Mouse (Mus musculus): ENCODE measurements around the gene 2610008E11Rik. TPM values are rescaled to one million over a fixed set of nuclear protein-coding genes. Genes with fewer than 3 reads are reported as not detected.
"Not testable (repeated sequence)": the region's sequence is repeated elsewhere in the genome, so short reads cannot be mapped to it uniquely, and the experiment has no call there.

2610008E11Rik gene
- total and polyA plus RNA-seq, 2 experiments: 0.75 to 13.8 TPM

DNA sequence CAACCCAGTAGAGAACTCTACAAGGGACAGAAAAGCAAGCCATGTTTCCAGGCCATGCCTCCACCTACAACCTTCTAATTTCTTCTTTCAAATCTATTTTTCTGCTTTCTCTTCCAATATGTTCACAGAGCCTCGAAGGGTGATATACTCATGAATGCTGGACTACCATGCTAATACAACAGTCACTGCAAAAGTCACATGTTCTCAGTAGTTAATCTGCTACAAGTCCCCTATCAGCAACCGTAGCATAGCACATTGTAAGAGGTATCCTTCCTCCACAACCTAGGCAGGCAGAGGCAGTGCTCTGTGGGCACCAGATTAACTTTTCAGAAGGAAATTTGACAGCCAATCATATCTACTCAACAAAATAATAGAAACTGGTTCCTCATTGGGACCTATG is 10.8 kb downstream of the 2610008E11Rik start:
- Histone ChIP-seq H3K27me3 (ENCODE audit: control insufficient read depth, insufficient read depth, low read length) (no peaks in the 10 kb centered on the region), H3K27ac (replicated peaks; ENCODE audit: insufficient read depth, low read depth, low read length) (no peak overlapping the region), H3K79me2 (ENCODE audit: control insufficient read depth, insufficient read depth, low read length) (peaks cover 7% of the 10 kb centered on the region; the same call in 1 of the 2 replicates), H3K4me1 (ENCODE audit: control insufficient read depth, insufficient read depth, low read length) (no peaks in the 10 kb centered on the region), H3K36me3 (ENCODE audit: control insufficient read depth, insufficient read depth, low read length) (peaks cover 36% of the 10 kb centered on the region), H3K9ac (ENCODE audit: low read depth, low read length) (no peak overlapping the region), H3K4me3 (ENCODE audit: insufficient read depth, low read depth, low read length) (no peak overlapping the region)
- TF ChIP-seq POLR2A (IDR thresholded peaks at IDR 0.05; ENCODE audit: extremely low read depth, insufficient read depth, low read length): no peak
- TF ChIP-seq CTCF (IDR thresholded peaks at IDR 0.05; ENCODE audit: low read depth, low read length): no peak
- 97% methylated on average over 2 of the region's 2 CpGs for WGBS
- DNase-seq (ENCODE audit: extremely low read depth, low read depth, low spot score): no peak

DNA sequence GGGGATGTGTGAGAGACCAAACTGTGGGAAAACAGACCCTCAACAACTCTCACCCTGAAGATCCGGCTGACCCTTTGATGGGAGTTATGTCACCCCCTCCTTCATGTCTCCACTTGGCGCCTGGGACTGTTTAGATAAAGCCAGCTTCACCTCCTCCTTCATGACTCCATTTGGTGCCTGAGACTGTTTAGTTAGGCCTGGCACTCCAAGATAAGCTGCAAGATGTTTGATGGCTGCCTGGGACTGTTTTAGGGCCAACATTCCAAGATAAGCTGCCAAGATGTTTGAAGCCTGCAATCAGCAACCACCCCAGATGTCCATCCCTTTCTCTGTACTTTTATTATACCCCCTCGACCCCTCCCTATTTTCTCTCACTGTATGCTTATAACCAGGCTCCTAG is 40.0 kb downstream of the 2610008E11Rik start:
- not testable (repeated sequence) for H3K9ac ChIP-seq (ENCODE audit: low read depth, low read length); H3K4me3 ChIP-seq (ENCODE audit: insufficient read depth, low read depth, low read length); H3K27ac ChIP-seq (replicated peaks; ENCODE audit: insufficient read depth, low read depth, low read length); DNase-seq (ENCODE audit: extremely low read depth, low read depth, low spot score); H3K4me1 ChIP-seq (ENCODE audit: control insufficient read depth, insufficient read depth, low read length); H3K36me3 ChIP-seq (ENCODE audit: control insufficient read depth, insufficient read depth, low read length); H3K79me2 ChIP-seq (ENCODE audit: control insufficient read depth, insufficient read depth, low read length); H3K27me3 ChIP-seq (ENCODE audit: control insufficient read depth, insufficient read depth, low read length)
- WGBS: 74% methylated on average over 3 of the region's 3 CpGs

DNA sequence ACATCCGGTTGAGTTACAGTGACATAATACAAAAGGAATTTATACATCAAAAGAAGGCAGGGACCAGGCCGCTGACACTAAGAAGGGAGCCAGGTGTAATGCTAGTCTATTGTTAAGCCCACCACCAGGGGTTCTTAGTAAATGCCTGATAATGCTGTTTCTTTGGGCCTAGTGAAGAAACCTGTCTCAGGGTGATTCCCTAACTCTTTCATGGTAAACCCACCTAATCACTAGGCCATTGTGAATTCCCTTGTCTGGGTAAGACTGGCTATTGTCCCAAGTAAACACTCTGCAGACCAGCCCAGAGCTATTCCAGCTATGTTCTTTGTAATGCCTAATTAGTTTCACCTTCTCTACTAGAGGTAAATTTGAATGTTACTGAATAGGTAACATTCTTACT is 54.9 kb downstream of the 2610008E11Rik start:
- H3K27ac ChIP-seq (replicated peaks; ENCODE audit: insufficient read depth, low read depth, low read length); DNase-seq (ENCODE audit: extremely low read depth, low read depth, low spot score); H3K79me2 ChIP-seq (ENCODE audit: control insufficient read depth, insufficient read depth, low read length); H3K4me3 ChIP-seq (ENCODE audit: insufficient read depth, low read depth, low read length); H3K27me3 ChIP-seq (ENCODE audit: control insufficient read depth, insufficient read depth, low read length); H3K36me3 ChIP-seq (ENCODE audit: control insufficient read depth, insufficient read depth, low read length); H3K4me1 ChIP-seq (ENCODE audit: control insufficient read depth, insufficient read depth, low read length); H3K9ac ChIP-seq (ENCODE audit: low read depth, low read length): not testable (repeated sequence)
- WGBS: 79% methylated on average over 2 of the region's 2 CpGs

DNA sequence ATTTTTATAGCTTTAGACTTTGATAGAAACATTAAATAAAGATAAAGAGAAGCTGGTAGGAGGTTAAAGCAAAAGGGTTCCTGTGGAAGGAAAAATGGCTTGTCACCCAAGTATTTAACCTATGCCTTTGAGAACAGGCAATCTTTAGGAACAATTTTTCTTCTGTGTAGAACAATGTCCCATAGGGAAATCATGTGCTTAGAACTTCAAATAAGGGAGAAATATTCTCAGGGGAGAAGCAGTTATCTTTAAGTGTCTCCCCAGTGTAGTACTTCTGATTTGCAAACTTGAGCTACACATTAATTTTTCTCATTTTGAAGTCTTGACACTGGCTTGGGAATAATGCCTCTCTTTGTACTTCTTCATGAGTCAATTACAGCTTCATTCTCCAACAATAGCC is 69.0 kb downstream of the 2610008E11Rik start, which contains the start of gene Olfr57:
Gene Olfr57, plus strand, starts transcription at position 301 of the 400 bp plus-strand sequence.
- H3K9ac ChIP-seq (ENCODE audit: low read depth, low read length): no peak within 1 kb of the TSS
- no peaks in the 10 kb centered on the region for H3K4me1 ChIP-seq (ENCODE audit: control insufficient read depth, insufficient read depth, low read length)
- H3K27me3 ChIP-seq (ENCODE audit: control insufficient read depth, insufficient read depth, low read length): no peaks in the 10 kb centered on the region
- TF ChIP-seq CTCF (IDR thresholded peaks at IDR 0.05; ENCODE audit: low read depth, low read length) (no peak), POLR2A (IDR thresholded peaks at IDR 0.05; ENCODE audit: extremely low read depth, insufficient read depth, low read length) (no peak)
- H3K4me3 ChIP-seq (ENCODE audit: insufficient read depth, low read depth, low read length): no peak within 1 kb of the TSS
- no peaks in the 10 kb centered on the region for H3K36me3 ChIP-seq (ENCODE audit: control insufficient read depth, insufficient read depth, low read length)
- DNase-seq (ENCODE audit: extremely low read depth, low read depth, low spot score): no peak
- H3K27ac ChIP-seq (replicated peaks; ENCODE audit: insufficient read depth, low read depth, low read length): no peak within 1 kb of the TSS
- no peaks in the 10 kb centered on the region for H3K79me2 ChIP-seq (ENCODE audit: control insufficient read depth, insufficient read depth, low read length)

Other genes starting within 250 kb of the 2610008E11Rik start
- gene Olfr1356, start 245.4 kb downstream of the 2610008E11Rik start, total RNA-seq (2014; rRNA removed): not detected in 2 replicates
- not detected in 2 replicates for gene Olfr1356, start 245.4 kb downstream of the 2610008E11Rik start, polyA plus RNA-seq (2012; rRNA removed)
- gene Olfr1355, start 222.1 kb downstream of the 2610008E11Rik start, total RNA-seq (2014; rRNA removed): not detected in 2 replicates
- not detected in 2 replicates for gene Olfr1355, start 222.1 kb downstream of the 2610008E11Rik start, polyA plus RNA-seq (2012; rRNA removed)
- gene Olfr1354, start 184.4 kb downstream of the 2610008E11Rik start, total RNA-seq (2014; rRNA removed): not detected in 2 replicates
- gene Olfr1354, start 184.4 kb downstream of the 2610008E11Rik start, polyA plus RNA-seq (2012; rRNA removed): not detected in 2 replicates
- not detected in 2 replicates for gene Olfr8, start 147.0 kb downstream of the 2610008E11Rik start, total RNA-seq (2014; rRNA removed)
- not detected in 2 replicates for gene Olfr8, start 147.0 kb downstream of the 2610008E11Rik start, polyA plus RNA-seq (2012; rRNA removed)
- gene Olfr1353, start 134.3 kb downstream of the 2610008E11Rik start, total RNA-seq (2014; rRNA removed): not detected in 2 replicates
- not detected in 2 replicates for gene Olfr1353, start 134.3 kb downstream of the 2610008E11Rik start, polyA plus RNA-seq (2012; rRNA removed)
- not detected in 2 replicates for gene Olfr1352, start 116.5 kb downstream of the 2610008E11Rik start, total RNA-seq (2014; rRNA removed)
- not detected in 2 replicates for gene Olfr1352, start 116.5 kb downstream of the 2610008E11Rik start, polyA plus RNA-seq (2012; rRNA removed)
- gene Olfr1351, start 85.1 kb downstream of the 2610008E11Rik start, total RNA-seq (2014; rRNA removed): not detected in 2 replicates
- gene Olfr1351, start 85.1 kb downstream of the 2610008E11Rik start, polyA plus RNA-seq (2012; rRNA removed): not detected in 2 replicates
- gene Olfr57, start 68.9 kb downstream of the 2610008E11Rik start, total RNA-seq (2014; rRNA removed): not detected in 2 replicates
- not detected in 2 replicates for gene Olfr57, start 68.9 kb downstream of the 2610008E11Rik start, polyA plus RNA-seq (2012; rRNA removed)
- not detected in 2 replicates for gene Vmn2r80, start 51.2 kb upstream of the 2610008E11Rik start, total RNA-seq (2014; rRNA removed)
- not detected in 2 replicates for gene Vmn2r80, start 51.2 kb upstream of the 2610008E11Rik start, polyA plus RNA-seq (2012; rRNA removed)
- not detected in 2 replicates for gene Vmn2r81, start 150.1 kb upstream of the 2610008E11Rik start, total RNA-seq (2014; rRNA removed)
- gene Vmn2r81, start 150.1 kb upstream of the 2610008E11Rik start, polyA plus RNA-seq (2012; rRNA removed): not detected in 2 replicates

Data from liver, adult 2 months (tissue).